Mouse (Mus musculus): ENCODE data around the gene Rpl3. TPM values are rescaled to one million over a fixed set of nuclear protein-coding genes. Genes with fewer than 3 reads are reported as not detected.
A peak's percentile ranks its signal among the peaks of the same experiment; 100 is the strongest.

The Rpl3 gene
- total RNA-seq, 1 experiment: 1,661 TPM

DNA sequence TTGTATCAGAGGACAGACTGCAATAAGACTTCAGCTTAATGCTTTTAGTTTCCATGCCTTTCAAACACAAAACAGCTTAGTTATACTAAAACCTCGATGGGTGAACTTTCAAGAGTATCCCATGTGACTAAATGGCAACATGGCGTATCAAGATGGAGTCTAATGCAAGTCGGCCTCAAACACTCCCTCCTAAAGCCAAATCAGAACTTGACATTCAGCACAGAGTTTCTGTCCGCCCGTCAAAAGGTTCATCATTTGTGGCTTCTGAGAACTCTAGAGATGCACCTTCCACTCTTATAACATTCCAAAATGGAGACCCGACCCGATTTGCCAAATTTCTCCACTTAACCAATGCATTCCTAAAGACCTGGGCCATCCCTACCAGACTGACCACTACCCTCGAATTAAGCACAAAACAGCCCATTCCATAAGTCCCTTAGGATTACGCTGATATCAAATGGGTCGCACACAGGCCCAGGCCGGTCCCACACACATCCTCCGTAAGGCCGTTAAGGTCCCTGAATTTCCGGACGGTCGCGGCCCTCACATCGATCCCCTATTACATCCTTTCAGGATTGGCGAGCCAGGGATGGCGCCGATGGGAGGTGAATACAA is 8.9 kb downstream of the Rpl3 start:
- no peak for TF ChIP-seq ZNF384 (IDR thresholded peaks at IDR 0.05; ENCODE audit: low read depth, low read length)
- H3K36me3 ChIP-seq (ENCODE audit: control insufficient read depth, insufficient read depth, low read length, poor library complexity, severe bottlenecking): peaks cover 52% of the 10 kb centered on the region
- H3K27ac ChIP-seq (ENCODE audit: insufficient read depth, low read depth, low read length, poor library complexity, severe bottlenecking): peak overlapping the region; percentile 98
- H3K9me3 ChIP-seq (ENCODE audit: control insufficient read depth, insufficient read depth, low read depth, low read length): no peaks in the 10 kb centered on the region
- peak overlapping the region; percentile 78 to 90 for H3K4me3 ChIP-seq (ENCODE audit: insufficient read depth in 1 of 2, low read depth in 1 of 2, low read length in 2 of 2, poor library complexity in 1 of 2, severe bottlenecking in 1 of 2)
- no peaks in the 10 kb centered on the region for H3K4me1 ChIP-seq (ENCODE audit: control insufficient read depth in 2 of 2, insufficient read depth in 2 of 2, low read length in 2 of 2, poor library complexity in 1 of 2)
- in situ Hi-C loops (cut with MboI; ENCODE audit: low sequenced_read_pairs in 2 of 2, unreplicated experiment in 2 of 2): no loop called here
- no peak for DNase-seq (ENCODE audit: low read depth, low spot score)
- H3K9ac ChIP-seq (ENCODE audit: insufficient read depth, low read depth, low read length, poor library complexity, severe bottlenecking): peak overlapping the region; percentile 97

DNA sequence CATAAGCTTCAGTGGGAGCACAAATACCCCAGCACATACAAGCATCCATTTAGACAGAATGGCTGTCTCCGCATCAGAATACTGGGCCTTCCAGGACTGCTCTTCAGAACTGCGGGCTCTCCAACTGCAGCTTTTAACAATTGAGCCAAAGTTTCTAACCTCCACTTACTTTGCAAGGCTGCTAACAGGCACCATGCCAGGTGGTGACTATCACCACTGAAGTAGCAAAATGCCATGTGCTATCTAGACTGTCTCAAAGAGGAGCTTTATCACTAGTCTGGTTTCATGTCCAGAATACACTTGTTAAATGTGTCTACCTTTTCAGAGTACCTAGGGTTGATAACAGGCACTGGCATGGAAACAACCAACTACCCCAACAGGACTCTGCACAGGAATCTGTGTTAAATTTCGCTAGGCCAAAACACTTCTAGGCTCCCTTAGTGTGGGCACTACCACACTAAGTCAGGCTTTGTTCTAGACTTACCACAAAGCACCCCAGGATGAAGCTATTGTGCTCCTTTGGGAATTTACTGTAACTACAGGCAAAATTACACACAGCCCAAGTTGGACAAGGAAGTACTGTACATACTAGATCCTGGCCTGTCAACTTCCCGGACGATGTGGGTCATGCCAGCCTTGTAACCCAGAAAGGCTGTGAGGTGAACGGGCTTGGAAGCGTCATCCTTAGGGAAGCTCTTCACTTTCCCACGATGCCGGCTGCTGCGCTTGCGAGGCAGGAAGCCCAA is 9.7 kb downstream of the Rpl3 start:
- no peaks in the 10 kb centered on the region for H3K9me3 ChIP-seq (ENCODE audit: control insufficient read depth, insufficient read depth, low read depth, low read length)
- in situ Hi-C loops (cut with MboI; ENCODE audit: low sequenced_read_pairs in 2 of 2, unreplicated experiment in 2 of 2): no loop called here

DNA sequence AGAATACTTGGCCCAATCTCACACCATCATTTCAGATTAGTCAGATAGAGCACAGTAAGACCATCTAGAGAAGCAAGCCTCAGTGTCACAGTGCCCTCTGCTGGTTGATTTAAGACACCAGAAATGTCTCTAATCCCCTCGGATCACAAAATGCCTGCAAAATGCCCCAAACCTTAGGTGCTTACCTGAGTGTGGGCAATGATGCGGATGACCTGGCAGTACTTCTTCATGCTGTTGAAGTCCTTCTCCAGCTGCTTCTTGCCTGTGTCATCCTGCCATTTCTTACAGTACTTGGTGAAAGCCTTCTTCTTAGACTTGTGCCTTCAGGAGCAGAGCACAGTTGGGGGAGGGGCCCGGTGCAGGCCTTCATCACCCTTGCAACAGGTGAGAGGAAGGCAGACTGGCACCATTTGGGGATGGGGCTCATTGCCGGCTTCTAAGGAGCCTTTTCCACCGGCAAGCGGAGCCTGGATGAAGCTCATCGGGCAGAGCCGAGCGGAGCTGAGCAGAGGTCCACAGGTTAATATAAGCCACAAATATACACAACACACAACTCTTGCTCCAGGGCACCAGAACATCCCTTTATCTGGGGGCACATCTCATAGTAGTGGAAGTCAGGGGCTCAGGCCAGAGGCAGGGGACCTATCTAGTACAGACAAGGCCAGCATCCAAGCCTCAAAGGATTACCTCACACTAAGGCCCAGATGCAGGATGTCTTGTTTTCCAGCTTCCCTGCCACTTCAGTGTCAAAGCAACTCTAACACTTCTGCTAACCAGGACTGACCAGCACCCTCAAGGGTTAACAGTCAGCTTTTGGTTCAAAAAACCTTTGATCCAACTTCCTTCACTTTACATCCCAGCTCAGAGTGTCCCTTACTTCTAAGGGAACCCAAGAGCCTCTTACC is 10.7 kb downstream of the Rpl3 start:
- in situ Hi-C loops (cut with MboI; ENCODE audit: low sequenced_read_pairs in 2 of 2, unreplicated experiment in 2 of 2): no loop called here
- H3K27ac ChIP-seq (ENCODE audit: insufficient read depth, low read depth, low read length, poor library complexity, severe bottlenecking): peak overlapping the region; percentile 98
- TF ChIP-seq ZNF384 (IDR thresholded peaks at IDR 0.05; ENCODE audit: low read depth, low read length): no peak
- TF ChIP-seq HCFC1 (IDR thresholded peaks at IDR 0.05; ENCODE audit: borderline replicate concordance, insufficient read depth, low read length): no peak
- TF ChIP-seq ZC3H11A (IDR thresholded peaks at IDR 0.05; ENCODE audit: borderline replicate concordance, low read depth, low read length): no peak
- TF ChIP-seq MAFK (IDR thresholded peaks at IDR 0.05; ENCODE audit: insufficient read depth, low read depth, low read length): no peak
- TF ChIP-seq CHD2 (IDR thresholded peaks at IDR 0.05; ENCODE audit: low read depth, low read length): no peak
- DNase-seq (ENCODE audit: low read depth, low spot score): no peak
- H3K4me1 ChIP-seq (ENCODE audit: control insufficient read depth in 2 of 2, insufficient read depth in 2 of 2, low read length in 2 of 2, poor library complexity in 1 of 2): peaks cover 0 to under 1% of the 10 kb centered on the region in 2 experiments; a peak in 1 of 4 replicates
- peak overlapping the region; percentile 97 for H3K9ac ChIP-seq (ENCODE audit: insufficient read depth, low read depth, low read length, poor library complexity, severe bottlenecking)
- H3K36me3 ChIP-seq (ENCODE audit: control insufficient read depth, insufficient read depth, low read length, poor library complexity, severe bottlenecking): peaks cover 55% of the 10 kb centered on the region
- peak overlapping the region; percentile 78 to 90 for H3K4me3 ChIP-seq (ENCODE audit: insufficient read depth in 1 of 2, low read depth in 1 of 2, low read length in 2 of 2, poor library complexity in 1 of 2, severe bottlenecking in 1 of 2)
- no peaks in the 10 kb centered on the region for H3K9me3 ChIP-seq (ENCODE audit: control insufficient read depth, insufficient read depth, low read depth, low read length)

More for the DNA sequence above, 9.7 kb downstream of the Rpl3 start:
- Histone ChIP-seq H3K27ac (ENCODE audit: insufficient read depth, low read depth, low read length, poor library complexity, severe bottlenecking) (peak overlapping the region; percentile 98), H3K4me3 (ENCODE audit: insufficient read depth in 1 of 2, low read depth in 1 of 2, low read length in 2 of 2, poor library complexity in 1 of 2, severe bottlenecking in 1 of 2) (peak overlapping the region; percentile 78 to 90), H3K4me1 (ENCODE audit: control insufficient read depth in 2 of 2, insufficient read depth in 2 of 2, low read length in 2 of 2, poor library complexity in 1 of 2) (no peaks in the 10 kb centered on the region), H3K9ac (ENCODE audit: insufficient read depth, low read depth, low read length, poor library complexity, severe bottlenecking) (peak overlapping the region; percentile 97), H3K36me3 (ENCODE audit: control insufficient read depth, insufficient read depth, low read length, poor library complexity, severe bottlenecking) (peaks cover 55% of the 10 kb centered on the region)
- TF ChIP-seq MAFK (IDR thresholded peaks at IDR 0.05; ENCODE audit: insufficient read depth, low read depth, low read length) (no peak), HCFC1 (IDR thresholded peaks at IDR 0.05; ENCODE audit: borderline replicate concordance, insufficient read depth, low read length) (no peak), CHD2 (IDR thresholded peaks at IDR 0.05; ENCODE audit: low read depth, low read length) (no peak), ZNF384 (IDR thresholded peaks at IDR 0.05; ENCODE audit: low read depth, low read length) (no peak), ZC3H11A (IDR thresholded peaks at IDR 0.05; ENCODE audit: borderline replicate concordance, low read depth, low read length) (no peak)
- DNase-seq (ENCODE audit: low read depth, low spot score): no peak

- in situ Hi-C loops (cut with MboI; ENCODE audit: low sequenced_read_pairs in 2 of 2, unreplicated experiment in 2 of 2): no loop called here
- H3K36me3 ChIP-seq (ENCODE audit: control insufficient read depth, insufficient read depth, low read length, poor library complexity, severe bottlenecking): peaks cover 55% of the 10 kb centered on the region
- peak overlapping the region; percentile 1 to 90 for H3K4me3 ChIP-seq (ENCODE audit: insufficient read depth in 1 of 2, low read depth in 1 of 2, low read length in 2 of 2, poor library complexity in 1 of 2, severe bottlenecking in 1 of 2)
- no peaks in the 10 kb centered on the region for H3K9me3 ChIP-seq (ENCODE audit: control insufficient read depth, insufficient read depth, low read depth, low read length)
- no peak for TF ChIP-seq ZNF384 (IDR thresholded peaks at IDR 0.05; ENCODE audit: low read depth, low read length)
- no peak for TF ChIP-seq ZC3H11A (IDR thresholded peaks at IDR 0.05; ENCODE audit: borderline replicate concordance, low read depth, low read length)
- TF ChIP-seq MAFK (IDR thresholded peaks at IDR 0.05; ENCODE audit: insufficient read depth, low read depth, low read length): no peak
- H3K4me1 ChIP-seq (ENCODE audit: control insufficient read depth in 2 of 2, insufficient read depth in 2 of 2, low read length in 2 of 2, poor library complexity in 1 of 2): peaks cover 0 to 7% of the 10 kb centered on the region in 2 experiments; a peak in 1 of 4 replicates
- peak overlapping the region; percentile 98 for H3K27ac ChIP-seq (ENCODE audit: insufficient read depth, low read depth, low read length, poor library complexity, severe bottlenecking)
- no peak for DNase-seq (ENCODE audit: low read depth, low spot score)
- H3K9ac ChIP-seq (ENCODE audit: insufficient read depth, low read depth, low read length, poor library complexity, severe bottlenecking): peak overlapping the region; percentile 97
These were observed 11.7 kb downstream of the Rpl3 start for GRCm38 (mm10) chr15:80079954-80080353.
